Mouse (Mus musculus): ENCODE data around the gene Aldoart2.
"Not testable (repeated sequence)": the region's sequence is repeated elsewhere in the genome, so short reads cannot be mapped to it uniquely, and the experiment has no call there.

The Aldoart2 gene

GRCm38 (mm10) chr12:55573794-55574193 is 8.8 kb downstream of the Aldoart2 start:
- no peak for DNase-seq (ENCODE audit: low read depth)

- not testable (repeated sequence) for DNase-seq (ENCODE audit: low read depth)
These were observed 21.9 kb downstream of the Aldoart2 start for GRCm38 (mm10) chr12:55586936-55587335.

GRCm38 (mm10) chr12:55598537-55598886 is 33.5 kb downstream of the Aldoart2 start:
- DNase-seq (ENCODE audit: low read depth): no peak

- no peak for DNase-seq (ENCODE audit: low read depth)
These were observed 34.0 kb downstream of the Aldoart2 start, which contains the start of gene Insm2 for GRCm38 (mm10) chr12:55598887-55599561. Insm2 (plus strand) TSS chr12:55599427.

- DNase-seq (ENCODE audit: low read depth): no peak
These were observed 34.8 kb downstream of the Aldoart2 start for GRCm38 (mm10) chr12:55599639-55600502.

GRCm38 (mm10) chr12:55600503-55600994 is 35.5 kb downstream of the Aldoart2 start:
- DNase-seq (ENCODE audit: low read depth): no peak

GRCm38 (mm10) chr12:55604411-55604810 is 39.4 kb downstream of the Aldoart2 start:
- no peak for DNase-seq (ENCODE audit: low read depth)

GRCm38 (mm10) chr12:55607902-55608301 is 42.9 kb downstream of the Aldoart2 start:
- DNase-seq (ENCODE audit: low read depth): no peak

GRCm38 (mm10) chr12:55610812-55611211 is 45.8 kb downstream of the Aldoart2 start:
- no peak for DNase-seq (ENCODE audit: low read depth)
